Mouse (Mus musculus): ENCODE results near the gene Msi2. TPM values are rescaled to one million over a fixed set of nuclear protein-coding genes. Genes with fewer than 3 reads are reported as not detected.

The Msi2 gene
- total RNA-seq, 2 experiments from 2014 or later, result 178 to 179 TPM

- intact Hi-C loops (cut with DNase I), result no loop called here
Observed at GRCm38 (mm10) chr11:88578700-88579099, 139.6 kb downstream of the Msi2 start.

DNA sequence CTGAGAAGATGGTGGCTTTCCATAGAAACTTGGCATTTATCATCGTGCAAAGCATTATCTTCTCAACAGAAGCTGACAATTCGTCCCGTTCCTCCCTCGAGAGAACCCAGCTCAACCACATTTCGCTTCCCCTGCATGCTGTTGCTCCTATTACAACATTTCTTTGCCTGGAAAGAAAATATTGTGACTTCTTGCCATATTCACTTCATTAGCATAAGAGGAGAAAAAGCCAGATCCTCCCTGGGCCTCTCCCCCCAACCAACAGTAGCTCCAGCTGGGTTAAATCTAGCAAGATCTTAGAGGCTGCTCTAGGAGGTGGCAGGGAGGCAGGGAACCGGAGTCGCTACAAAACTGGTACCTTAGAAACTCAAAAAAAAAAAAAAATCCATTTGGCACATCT lies 141.2 kb downstream of the Msi2 start:
- intact Hi-C loops (cut with DNase I), result no loop called here
- DNase-seq, result no peak

More at GRCm38 (mm10) chr11:88578700-88579099, 139.6 kb downstream of the Msi2 start:
- no peak for DNase-seq

GRCm38 (mm10) chr11:88576233-88576998 lies 141.9 kb downstream of the Msi2 start:
- intact Hi-C loops (cut with DNase I), result no loop called here
- no peak for DNase-seq

- DNase-seq, result no peak
- intact Hi-C loops (cut with DNase I), result no loop called here
Observed at GRCm38 (mm10) chr11:88574575-88575360, 143.5 kb downstream of the Msi2 start.

DNA sequence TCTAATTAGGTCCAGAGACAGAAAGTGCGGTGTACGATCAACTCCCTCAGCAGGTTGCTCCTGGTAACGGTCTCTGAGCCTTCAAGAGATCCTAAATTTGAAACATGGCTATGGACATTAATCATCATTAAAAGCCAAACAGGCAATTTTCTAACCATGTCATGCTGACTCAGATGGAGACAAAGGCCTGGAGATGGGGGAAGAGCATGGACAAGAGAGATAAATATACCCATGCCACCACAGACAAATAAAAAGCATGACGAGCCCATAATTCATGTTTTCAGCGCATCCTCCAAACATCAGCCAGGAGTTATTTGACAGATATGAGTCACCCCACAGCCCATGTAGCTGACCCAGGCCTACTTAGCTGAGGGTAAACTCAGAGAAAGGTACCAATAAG lies 145.3 kb downstream of the Msi2 start:
- intact Hi-C loops (cut with DNase I), result no loop called here
- no peak for DNase-seq

GRCm38 (mm10) chr11:88572461-88572860 lies 145.9 kb downstream of the Msi2 start:
- no peak for DNase-seq

DNA sequence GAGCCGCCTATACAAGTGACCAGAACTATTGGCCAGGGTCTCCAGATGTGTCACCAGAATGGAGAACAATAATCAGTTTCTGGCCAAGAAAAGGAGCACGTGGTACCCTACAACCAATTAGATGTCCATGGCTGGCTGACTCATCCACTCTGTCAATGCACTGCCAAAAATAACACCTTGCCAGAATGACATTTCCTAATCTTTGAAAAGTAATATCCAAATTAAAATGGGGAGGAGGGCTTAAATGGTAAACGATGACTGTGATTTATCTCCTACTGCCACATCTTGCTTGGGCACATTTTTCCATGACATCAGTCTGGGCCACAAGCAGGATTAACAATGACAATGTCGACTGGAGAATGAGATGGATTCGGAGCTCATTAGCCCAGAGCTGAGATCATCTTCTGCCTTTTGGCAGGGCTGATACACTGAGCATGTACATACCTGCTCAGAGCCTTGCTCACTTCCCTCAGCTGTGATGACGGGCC lies 147.6 kb downstream of the Msi2 start:
- DNase-seq, result no peak
- intact Hi-C loops (cut with DNase I), result no loop called here

More at GRCm38 (mm10) chr11:88572461-88572860, 145.9 kb downstream of the Msi2 start:
- intact Hi-C loops (cut with DNase I), result no loop called here

- no peak for DNase-seq
- intact Hi-C loops (cut with DNase I), result loop anchor here (5.0 kb wide), 1 partner anchor 45 kb away; no protein-coding TSS in a partner anchor
Observed at GRCm38 (mm10) chr11:88566613-88567606, 151.4 kb downstream of the Msi2 start.

- intact Hi-C loops (cut with DNase I), result loop anchor here (5.0 kb wide), 1 partner anchor 47 kb away; no protein-coding TSS in a partner anchor
- DNase-seq, result no peak
Observed at GRCm38 (mm10) chr11:88564810-88565209, 153.5 kb downstream of the Msi2 start.

DNA sequence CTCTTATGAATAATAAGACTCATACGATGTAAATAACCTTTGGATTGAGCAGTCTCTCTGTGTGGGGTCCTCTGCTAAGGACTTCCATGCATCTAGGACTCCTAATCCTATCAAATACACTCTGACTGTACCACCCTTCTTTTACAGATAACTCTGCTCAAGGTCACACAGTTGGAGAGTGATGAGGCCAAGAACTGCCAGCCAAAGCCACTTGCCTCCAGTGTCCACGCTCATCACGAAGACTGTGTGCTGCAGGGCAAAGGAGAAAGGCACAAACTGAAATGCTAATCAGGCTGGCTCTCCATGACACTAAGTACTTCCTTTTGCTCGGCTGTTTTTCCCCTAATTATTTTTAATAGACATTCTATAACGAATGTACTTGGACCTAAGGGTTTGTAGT lies 153.9 kb downstream of the Msi2 start:
- intact Hi-C loops (cut with DNase I), result no loop called here
- DNase-seq, result no peak

GRCm38 (mm10) chr11:88561191-88561590 lies 157.1 kb downstream of the Msi2 start:
- intact Hi-C loops (cut with DNase I), result no loop called here
- no peak for DNase-seq

GRCm38 (mm10) chr11:88560634-88561033 lies 157.7 kb downstream of the Msi2 start:
- no peak for DNase-seq
- intact Hi-C loops (cut with DNase I), result no loop called here

GRCm38 (mm10) chr11:88559365-88559970 lies 158.8 kb downstream of the Msi2 start:
- no peak for DNase-seq
- intact Hi-C loops (cut with DNase I), result loop anchor here (10.0 kb wide), 1 partner anchor 325 kb away; no protein-coding TSS in a partner anchor

DNA sequence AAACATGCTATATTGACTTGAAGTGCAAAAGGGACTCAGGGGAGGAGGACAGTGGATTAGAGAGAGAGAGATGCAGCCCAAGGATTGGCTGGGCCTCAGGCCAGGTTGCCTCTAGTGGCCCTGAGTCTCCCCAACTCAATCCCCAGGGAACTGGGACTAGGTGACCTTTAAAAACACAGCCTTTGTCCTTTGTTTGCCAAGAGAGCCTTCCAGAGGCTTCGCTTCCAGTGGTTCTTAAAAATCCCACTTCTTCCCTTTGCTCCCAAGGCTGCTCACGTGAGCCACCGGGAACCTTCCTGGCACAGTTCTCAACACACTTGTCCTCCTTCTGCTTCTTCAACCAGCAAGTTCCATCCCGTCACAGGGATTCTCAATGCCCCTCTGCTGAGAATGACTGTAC lies 159.6 kb downstream of the Msi2 start:
- no peak for DNase-seq
- intact Hi-C loops (cut with DNase I), result loop anchor here (10.0 kb wide), 1 partner anchor 324 kb away; no protein-coding TSS in a partner anchor

- DNase-seq, result no peak
- intact Hi-C loops (cut with DNase I), result loop anchor here (10.0 kb wide), 1 partner anchor 323 kb away; no protein-coding TSS in a partner anchor
Observed at GRCm38 (mm10) chr11:88557828-88558580, 160.3 kb downstream of the Msi2 start.

GRCm38 (mm10) chr11:88557116-88557768 lies 161.1 kb downstream of the Msi2 start:
- no peak for DNase-seq
- intact Hi-C loops (cut with DNase I), result loop anchor here (10.0 kb wide), 1 partner anchor 322 kb away; no protein-coding TSS in a partner anchor

- intact Hi-C loops (cut with DNase I), result loop anchor here (10.0 kb wide), 1 partner anchor 321 kb away; no protein-coding TSS in a partner anchor
- peak in 1 of 2 experiments; percentile 50 for DNase-seq
Observed at GRCm38 (mm10) chr11:88555902-88556549, 162.3 kb downstream of the Msi2 start.
